Mouse (Mus musculus) neural tube, embryonic 14.5 days (tissue): ENCODE results near the gene Bmper. TPM values are rescaled to one million over a fixed set of nuclear protein-coding genes. Genes with fewer than 3 reads are reported as not detected.
A peak's percentile ranks its signal among the peaks of the same experiment; 100 is the strongest.

Experiments used
- ATAC-seq: fragments of 200-750 bp; cut with Nextera tagmentation; 2 replicates; pipeline ENCODE4 v1.8.0; 2017; ENCODE audit warnings: low read depth, mild to moderate bottlenecking, moderate TSS enrichment, moderate library complexity
- H3K27ac ChIP-seq: fragments of 300-500 bp; sonication (generic); 2 replicates; pipeline ENCODE4 v1.5.1; 2014; ENCODE audit warnings: low read depth, mild to moderate bottlenecking, control low read depth, low read length, moderate library complexity, mixed read lengths
- H3K27me3 ChIP-seq: fragments of 300-500 bp; sonication (generic); 2 replicates; pipeline ENCODE4 v1.6.1; 2014; ENCODE audit warnings: low read length; ENCODE audit not compliant: control insufficient read depth, insufficient read depth
- H3K36me3 ChIP-seq: fragments of 300-500 bp; sonication (generic); 2 replicates; pipeline ENCODE4 v1.6.1; 2014; ENCODE audit warnings: low read length, mixed read lengths; ENCODE audit not compliant: control insufficient read depth, insufficient read depth
- H3K4me1 ChIP-seq: fragments of 300-500 bp; sonication (generic); 2 replicates; pipeline ENCODE4 v1.6.1; 2014; ENCODE audit warnings: low read length; ENCODE audit not compliant: control insufficient read depth, insufficient read depth
- H3K4me2 ChIP-seq: fragments of 300-500 bp; sonication (generic); 2 replicates; pipeline ENCODE4 v1.6.1; 2014; ENCODE audit warnings: mild to moderate bottlenecking, low read depth, low read length, control low read depth
- H3K4me3 ChIP-seq: fragments of 300-500 bp; sonication (generic); 2 replicates; pipeline ENCODE4 v1.5.1; 2014; ENCODE audit warnings: low read depth, low read length, control low read depth, mixed read lengths
- H3K9ac ChIP-seq: fragments of 300-500 bp; sonication (generic); replicated peaks from 2 replicates; pipeline ENCODE4 v1.6.1; 2014; ENCODE audit warnings: low read depth, mild to moderate bottlenecking, control low read depth, low read length, mixed read lengths
- H3K9me3 ChIP-seq: fragments of 300-500 bp; sonication (generic); 2 replicates; pipeline ENCODE4 v1.6.1; 2016; ENCODE audit warnings: low read length; ENCODE audit not compliant: control insufficient read depth
- WGBS: fragments of 180-500 bp; shearing (Covaris S2); extraction: QIAGEN DNeasy Blood & Tissue Kit; methylation state at CpG from one replicate; pipeline ENCODE4 v1.1.7; 2014; 5-methylcytosine and 5-hydroxymethylcytosine counted together
- polyA plus RNA-seq: library from polyadenylated mRNA; unstranded; fragments of >200 nt; fragmentation: Nextera tagmentation; extraction: Ambion mirVana; gene quantifications from 2 replicates; pipeline ENCODE4 v1.2.1, GENCODE M21; 2014

Bmper gene
- polyA plus RNA-seq, 1 experiment from 2014 or later, result 10.4 TPM

DNA sequence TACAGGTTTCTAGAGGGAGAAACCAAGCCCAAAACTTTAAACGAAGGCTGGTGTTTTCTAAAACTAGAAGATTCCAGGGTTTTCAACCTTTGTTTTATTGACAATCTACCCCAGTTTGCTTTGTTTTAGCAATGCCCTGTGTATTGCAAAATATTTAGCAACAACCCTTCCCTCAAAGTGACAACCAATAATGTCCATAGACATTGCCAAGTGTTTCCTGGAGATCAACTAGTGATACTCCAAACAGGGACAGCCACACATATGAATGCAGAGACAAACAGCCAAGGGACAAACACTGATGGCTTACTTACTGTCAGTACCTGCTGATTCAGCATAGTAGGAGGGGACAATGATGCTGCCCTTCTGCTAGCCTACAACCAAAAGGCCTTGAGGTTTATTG lies 161.0 kb downstream of the Bmper start:
- H3K4me1 ChIP-seq, result peaks cover 6% of the 10 kb centered on the region; the same call in 1 of the 2 replicates
- no peaks in the 10 kb centered on the region for H3K27me3 ChIP-seq
- H3K4me3 ChIP-seq, result no peak overlapping the region
- no peaks in the 10 kb centered on the region for H3K36me3 ChIP-seq
- no peak overlapping the region for H3K9ac ChIP-seq
- H3K9me3 ChIP-seq, result no peaks in the 10 kb centered on the region
- H3K27ac ChIP-seq, result no peak overlapping the region
- WGBS, result 100% methylated on average over 1 of the region's 1 CpGs
- ATAC-seq, result no peak
- no peak overlapping the region for H3K4me2 ChIP-seq

GRCm38 (mm10) chr9:23384880-23385279 lies 162.0 kb downstream of the Bmper start:
- no peak overlapping the region for H3K4me2 ChIP-seq
- WGBS, result 84% methylated on average over 3 of the region's 3 CpGs
- no peak overlapping the region for H3K9ac ChIP-seq
- H3K4me1 ChIP-seq, result no peaks in the 10 kb centered on the region
- H3K4me3 ChIP-seq, result no peak overlapping the region
- no peak for ATAC-seq
- no peaks in the 10 kb centered on the region for H3K9me3 ChIP-seq
- no peaks in the 10 kb centered on the region for H3K27me3 ChIP-seq
- no peaks in the 10 kb centered on the region for H3K36me3 ChIP-seq
- H3K27ac ChIP-seq, result no peak overlapping the region

GRCm38 (mm10) chr9:23386201-23386600 lies 163.3 kb downstream of the Bmper start:
- 93% methylated on average over 3 of the region's 3 CpGs for WGBS
- H3K4me3 ChIP-seq, result no peak overlapping the region
- H3K36me3 ChIP-seq, result no peaks in the 10 kb centered on the region
- H3K27me3 ChIP-seq, result no peaks in the 10 kb centered on the region
- no peak overlapping the region for H3K9ac ChIP-seq
- no peak overlapping the region for H3K27ac ChIP-seq
- H3K9me3 ChIP-seq, result no peaks in the 10 kb centered on the region
- ATAC-seq, result no peak
- no peak overlapping the region for H3K4me2 ChIP-seq
- no peaks in the 10 kb centered on the region for H3K4me1 ChIP-seq

GRCm38 (mm10) chr9:23390118-23390517 lies 167.2 kb downstream of the Bmper start:
- Histone ChIP-seq H3K4me2 (no peak overlapping the region), H3K27me3 (no peaks in the 10 kb centered on the region), H3K4me1 (no peaks in the 10 kb centered on the region), H3K4me3 (no peak overlapping the region), H3K9me3 (no peaks in the 10 kb centered on the region), H3K9ac (no peak overlapping the region), H3K36me3 (no peaks in the 10 kb centered on the region), H3K27ac (no peak overlapping the region)
- no peak for ATAC-seq
- 81% methylated on average over 3 of the region's 3 CpGs for WGBS

- Histone ChIP-seq H3K36me3 (no peaks in the 10 kb centered on the region), H3K9me3 (no peaks in the 10 kb centered on the region), H3K4me2 (no peak overlapping the region), H3K4me1 (no peaks in the 10 kb centered on the region), H3K4me3 (no peak overlapping the region), H3K27me3 (no peaks in the 10 kb centered on the region), H3K9ac (no peak overlapping the region), H3K27ac (no peak overlapping the region)
- 79% methylated on average over 6 of the region's 6 CpGs for WGBS
- peak; percentile 58; the same call in 1 of the 2 replicates for ATAC-seq
Measured at GRCm38 (mm10) chr9:23394652-23395317, 171.9 kb downstream of the Bmper start.

DNA sequence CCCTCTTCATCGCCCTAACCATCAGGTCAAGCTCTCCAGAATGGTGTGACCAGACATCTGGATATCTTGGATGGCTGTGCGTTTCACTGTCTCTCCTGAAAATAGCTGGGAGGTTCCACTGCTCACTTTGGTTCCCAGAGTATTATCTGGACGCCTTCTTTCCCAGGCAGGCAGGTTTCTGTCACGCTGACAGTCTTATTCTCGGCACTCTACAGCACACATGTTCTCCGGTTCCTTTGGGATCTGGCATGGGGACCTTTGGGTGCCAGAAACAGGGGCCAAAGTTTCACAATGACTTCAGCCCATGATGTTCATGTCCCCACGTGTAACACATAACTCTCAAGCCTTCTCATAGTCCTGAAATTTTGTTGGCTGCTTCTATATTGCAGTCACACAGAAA lies 173.3 kb downstream of the Bmper start:
- H3K27ac ChIP-seq, result no peak overlapping the region
- no peak for ATAC-seq
- H3K9ac ChIP-seq, result no peak overlapping the region
- no peaks in the 10 kb centered on the region for H3K9me3 ChIP-seq
- H3K4me2 ChIP-seq, result no peak overlapping the region
- H3K4me1 ChIP-seq, result no peaks in the 10 kb centered on the region
- no peaks in the 10 kb centered on the region for H3K36me3 ChIP-seq
- H3K27me3 ChIP-seq, result no peaks in the 10 kb centered on the region
- WGBS, result 91% methylated on average over 7 of the region's 7 CpGs
- no peak overlapping the region for H3K4me3 ChIP-seq

- ATAC-seq, result no peak
- Histone ChIP-seq H3K9ac (no peak overlapping the region), H3K27me3 (no peaks in the 10 kb centered on the region), H3K27ac (no peak overlapping the region), H3K4me3 (no peak overlapping the region), H3K36me3 (no peaks in the 10 kb centered on the region), H3K9me3 (no peaks in the 10 kb centered on the region), H3K4me1 (no peaks in the 10 kb centered on the region), H3K4me2 (no peak overlapping the region)
- 95% methylated on average over 3 of the region's 3 CpGs for WGBS
Measured at GRCm38 (mm10) chr9:23397876-23398275, 175.0 kb downstream of the Bmper start.

GRCm38 (mm10) chr9:23399638-23400284 lies 176.9 kb downstream of the Bmper start:
- no peak overlapping the region for H3K27ac ChIP-seq
- H3K9ac ChIP-seq, result no peak overlapping the region
- H3K36me3 ChIP-seq, result no peaks in the 10 kb centered on the region
- no peak overlapping the region for H3K4me3 ChIP-seq
- no peak for ATAC-seq
- no peaks in the 10 kb centered on the region for H3K27me3 ChIP-seq
- 75% methylated on average over 6 of the region's 6 CpGs for WGBS
- no peaks in the 10 kb centered on the region for H3K9me3 ChIP-seq
- no peaks in the 10 kb centered on the region for H3K4me1 ChIP-seq
- H3K4me2 ChIP-seq, result no peak overlapping the region

DNA sequence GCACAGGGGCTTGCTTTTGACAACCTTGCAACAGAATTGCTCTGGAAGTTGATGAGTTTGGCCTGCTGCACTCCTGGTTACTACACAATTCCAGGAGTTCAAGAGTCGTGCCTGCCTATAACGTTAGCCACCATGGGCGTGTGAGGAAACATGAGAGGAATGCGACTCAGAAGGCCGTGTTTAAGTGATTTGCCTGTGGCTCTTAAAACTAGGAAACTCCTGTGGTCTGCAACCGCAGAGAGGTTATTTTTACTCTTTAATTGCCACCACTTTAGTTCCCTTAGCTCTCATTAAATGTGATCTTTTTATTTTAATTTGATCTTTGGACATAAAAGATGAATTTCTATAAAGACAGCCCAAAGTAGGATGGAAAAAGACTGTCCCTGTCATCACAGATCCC lies 184.5 kb downstream of the Bmper start:
- no peak overlapping the region for H3K9ac ChIP-seq
- H3K27me3 ChIP-seq, result no peaks in the 10 kb centered on the region
- no peak overlapping the region for H3K4me2 ChIP-seq
- H3K27ac ChIP-seq, result no peak overlapping the region
- no peak for ATAC-seq
- H3K9me3 ChIP-seq, result no peaks in the 10 kb centered on the region
- H3K4me1 ChIP-seq, result no peaks in the 10 kb centered on the region
- no peak overlapping the region for H3K4me3 ChIP-seq
- WGBS, result 87% methylated on average over 6 of the region's 6 CpGs
- H3K36me3 ChIP-seq, result no peaks in the 10 kb centered on the region
